Mouse (Mus musculus) stomach, adult 2 months (tissue): Measurements from ENCODE around the gene Lcn2. TPM values are rescaled to one million over a fixed set of nuclear protein-coding genes. Genes with fewer than 3 reads are reported as not detected.

ENCODE experiments used
- polyA plus RNA-seq: library from polyadenylated mRNA; depleted of rRNA; stranded (reverse); fragments of >200 nt; gene quantifications from 2 replicates; pipeline ENCODE4 v1.2.3, GENCODE M21; 2012; rRNA removed

Lcn2 gene
- 3.1 and 5.2 TPM in 2 replicates for polyA plus RNA-seq

DNA sequence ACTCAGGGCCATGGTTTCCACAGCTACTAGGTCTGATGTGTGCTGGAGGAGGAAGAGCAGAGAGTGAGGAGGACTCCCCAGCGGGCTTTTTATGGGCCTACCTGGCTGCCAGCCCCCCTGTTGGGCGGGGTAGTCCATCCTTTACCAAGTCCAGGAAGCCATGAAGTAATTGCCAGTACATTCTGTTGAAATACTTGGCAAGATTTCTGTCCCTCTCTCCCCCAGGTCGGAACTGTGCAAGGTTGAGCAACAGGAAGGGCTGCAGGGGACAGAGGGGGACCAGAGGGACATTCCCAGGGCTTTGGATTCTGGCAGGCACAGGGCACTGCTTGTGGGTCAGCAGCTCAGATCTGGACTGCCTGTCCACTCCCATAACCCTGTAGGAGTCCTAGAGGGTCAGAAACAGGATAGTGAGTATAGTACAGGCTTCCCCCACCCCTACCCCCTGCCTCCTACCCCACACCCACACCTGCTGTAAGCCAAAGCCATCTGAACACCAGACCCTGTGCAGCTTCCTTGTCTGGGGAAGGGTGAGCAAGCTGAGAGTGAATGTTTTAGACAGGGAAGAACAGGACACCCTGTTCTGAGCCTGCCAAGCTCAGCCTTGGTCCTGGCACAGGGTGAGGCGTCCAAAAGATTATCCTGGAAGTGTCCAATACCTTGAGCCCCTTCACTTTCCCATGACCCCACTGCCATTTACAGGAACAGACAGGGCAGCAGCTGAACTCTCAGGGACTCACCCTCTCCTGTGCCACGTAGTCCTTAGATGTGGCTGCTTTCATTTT lies at the start of gene Lcn2:
Gene Lcn2 (minus strand): TSS at position 547 of the 785 bp plus-strand sequence.

DNA sequence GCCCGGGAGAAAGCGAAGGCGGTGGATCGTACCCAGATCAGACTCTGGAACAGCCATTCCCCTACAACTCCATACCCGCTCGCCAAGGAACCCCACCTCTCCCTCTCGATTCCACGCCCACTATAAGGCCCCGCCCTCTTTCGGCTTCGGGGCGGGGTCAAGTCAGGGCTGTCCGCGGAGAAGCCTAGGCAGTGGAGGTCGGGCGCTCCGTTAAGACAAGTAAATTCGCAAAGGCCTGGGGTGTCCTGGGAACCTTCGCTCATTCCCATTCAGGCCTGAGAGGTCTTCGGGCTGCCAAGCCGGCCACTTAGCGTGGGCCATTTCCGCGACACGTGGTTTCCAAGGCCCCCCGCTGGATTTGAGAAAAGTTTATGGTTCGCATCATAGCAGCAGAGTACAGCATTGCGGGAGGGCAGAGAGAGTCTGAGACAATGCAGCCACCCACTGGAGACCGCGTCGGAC lies 7.5 kb upstream of the Lcn2 start, which contains the start of gene Ptges2:
Gene Ptges2 (plus strand): TSS at position 413 of the 462 bp plus-strand sequence.

DNA sequence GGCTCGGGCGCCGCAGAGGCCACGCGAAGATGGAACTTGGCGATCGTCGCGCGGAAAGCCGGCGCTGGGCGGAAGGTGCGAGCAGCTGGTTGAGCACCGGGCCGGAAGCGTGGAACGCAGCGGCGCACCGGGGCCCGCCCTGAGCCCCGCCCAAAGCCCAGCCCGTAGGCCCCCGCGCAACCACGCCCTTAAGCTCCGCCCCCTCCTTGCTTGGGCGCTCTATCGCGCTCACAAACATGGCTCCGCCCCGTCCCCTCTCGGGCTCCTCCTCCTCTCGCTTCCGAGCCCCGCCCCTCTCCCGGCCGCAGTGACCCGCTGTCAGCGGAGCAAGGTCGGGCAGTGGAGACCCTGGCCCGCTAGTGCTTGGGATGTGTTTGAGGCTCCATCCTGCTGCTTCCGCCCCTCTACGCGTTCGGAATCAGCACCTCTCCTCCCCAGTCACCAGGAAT lies 6.3 kb downstream of the Lcn2 start, which contains the start of gene 1110008P14Rik:
Gene 1110008P14Rik (minus strand): TSS at position 164 of the 449 bp plus-strand sequence.

DNA sequence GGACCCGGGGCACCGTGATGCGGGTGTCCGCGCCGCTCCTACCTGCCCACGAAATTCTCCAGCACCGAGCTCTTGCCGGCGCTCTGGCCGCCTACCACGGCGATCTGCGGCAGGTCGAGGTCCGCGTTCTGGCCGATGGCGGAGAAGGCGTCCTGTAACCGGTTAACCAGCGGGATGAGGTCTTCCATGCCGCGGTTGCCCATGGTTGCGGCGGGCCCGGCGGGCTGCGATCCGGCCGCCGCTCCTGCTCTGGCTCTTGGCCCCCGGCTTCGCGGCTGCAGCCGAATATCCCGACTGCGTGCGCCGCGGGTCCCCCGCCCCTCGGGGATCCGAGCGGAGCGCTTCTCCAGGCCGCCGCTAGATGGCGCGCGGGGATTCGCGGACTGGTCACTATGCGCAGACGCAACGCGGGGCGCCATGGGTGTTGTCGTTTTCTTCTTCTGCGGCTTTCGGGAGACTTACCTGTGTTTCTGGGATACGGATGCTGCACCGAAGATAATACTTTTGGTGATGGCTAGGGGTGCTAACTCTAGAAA lies 35.0 kb downstream of the Lcn2 start, which contains the start of gene Dnm1:
Gene Dnm1 (minus strand): TSS at position 332 of the 536 bp plus-strand sequence.

DNA sequence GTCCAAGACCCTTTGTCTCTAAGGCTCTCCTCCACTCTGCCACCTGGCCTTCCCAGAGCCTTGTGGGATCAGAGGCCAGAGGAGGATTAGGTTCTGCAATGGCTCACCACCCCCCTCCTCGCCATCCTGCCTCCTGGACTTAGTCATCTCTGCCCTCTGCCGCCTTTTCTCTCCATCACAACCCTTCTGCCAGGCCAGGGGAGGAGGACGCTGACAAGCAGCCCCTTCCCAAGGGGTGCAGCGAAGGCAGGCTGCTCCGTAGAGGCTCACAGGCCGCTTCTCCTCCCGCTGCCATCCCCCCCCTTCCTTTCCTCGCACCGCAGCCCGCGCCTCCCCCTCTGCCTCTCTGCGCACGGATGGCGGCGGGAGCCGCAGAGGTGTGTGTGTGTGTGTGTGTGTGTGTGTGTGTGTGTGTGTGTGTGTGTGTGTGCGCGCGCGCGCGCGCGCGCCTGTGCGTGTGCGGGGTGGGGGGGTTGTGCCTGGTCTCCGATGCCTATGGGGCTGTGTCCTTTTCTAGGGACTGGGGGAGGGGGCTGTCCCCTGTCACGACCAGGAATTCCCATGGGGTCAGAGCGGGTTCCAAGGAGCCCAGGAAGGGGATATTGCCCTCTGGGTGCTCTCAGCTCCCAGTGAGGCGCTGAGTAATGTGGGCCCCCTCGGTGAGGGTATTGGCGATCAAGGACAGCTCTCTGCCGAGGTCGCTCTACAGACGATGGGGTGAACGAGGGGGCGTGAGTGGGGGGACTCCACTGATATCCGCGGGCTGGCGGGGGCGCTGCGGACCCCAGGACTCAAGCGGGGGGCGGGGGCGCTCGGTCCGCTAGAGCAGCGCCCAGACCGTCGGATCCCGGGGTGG lies 35.7 kb downstream of the Lcn2 start, which contains the start of gene Ciz1:
Gene Ciz1 (plus strand): TSS at position 177 of the 856 bp plus-strand sequence.

Other genes with a start within 250 kb of the Lcn2 start
- gene Prrc2b, start 237.2 kb downstream of the Lcn2 start, polyA plus RNA-seq, result 16.4 and 19.9 TPM in 2 replicates
- 9.7 and 9.8 TPM in 2 replicates for gene Pomt1, start 151.7 kb downstream of the Lcn2 start, polyA plus RNA-seq
- gene Uck1, start 128.1 kb downstream of the Lcn2 start, polyA plus RNA-seq, result 21.3 and 24.4 TPM in 2 replicates
- gene Golga2, start 100.9 kb downstream of the Lcn2 start, polyA plus RNA-seq, result 22.5 and 23.4 TPM in 2 replicates
- gene Swi5, start 100.2 kb downstream of the Lcn2 start, polyA plus RNA-seq, result 114 and 127 TPM in 2 replicates
- gene Ciz1, start 35.9 kb downstream of the Lcn2 start, polyA plus RNA-seq, result 89.3 and 95.4 TPM in 2 replicates
- gene Dnm1, start 34.9 kb downstream of the Lcn2 start, polyA plus RNA-seq, result 52.3 and 67.7 TPM in 2 replicates
- gene 1110008P14Rik, start 6.3 kb downstream of the Lcn2 start, polyA plus RNA-seq, result 181 and 277 TPM in 2 replicates
- gene Ptges2, start 7.6 kb upstream of the Lcn2 start, polyA plus RNA-seq, result 10.3 and 18.3 TPM in 2 replicates
- 1.9 and 2.8 TPM in 2 replicates for gene Naif1, start 62.2 kb upstream of the Lcn2 start, polyA plus RNA-seq
- gene Slc25a25, start 63.2 kb upstream of the Lcn2 start, polyA plus RNA-seq, result 6.2 and 11.1 TPM in 2 replicates
- gene Fam102a, start 147.1 kb upstream of the Lcn2 start, polyA plus RNA-seq, result 43.7 and 54.8 TPM in 2 replicates
- 86.8 and 96.2 TPM in 2 replicates for gene Dpm2, start 182.6 kb upstream of the Lcn2 start, polyA plus RNA-seq
- 0.16 and 0.27 TPM in 2 replicates for gene Pip5kl1, start 186.5 kb upstream of the Lcn2 start, polyA plus RNA-seq
- gene 9430097D07Rik, start 187.4 kb upstream of the Lcn2 start, polyA plus RNA-seq, result not detected in 2 replicates
- gene St6galnac4, start 198.8 kb upstream of the Lcn2 start, polyA plus RNA-seq, result 5.9 and 7.3 TPM in 2 replicates
- gene St6galnac6, start 211.5 kb upstream of the Lcn2 start, polyA plus RNA-seq, result 11.4 and 25.4 TPM in 2 replicates
- gene Ak1, start 233.5 kb upstream of the Lcn2 start, polyA plus RNA-seq, result 29.4 and 34.1 TPM in 2 replicates